Mouse (Mus musculus): ENCODE data around the gene Tuba3b. TPM values are rescaled to one million over a fixed set of nuclear protein-coding genes. Genes with fewer than 3 reads are reported as not detected.

Tuba3b gene
- polyA plus RNA-seq, 1 experiment: 0.06 TPM

DNA sequence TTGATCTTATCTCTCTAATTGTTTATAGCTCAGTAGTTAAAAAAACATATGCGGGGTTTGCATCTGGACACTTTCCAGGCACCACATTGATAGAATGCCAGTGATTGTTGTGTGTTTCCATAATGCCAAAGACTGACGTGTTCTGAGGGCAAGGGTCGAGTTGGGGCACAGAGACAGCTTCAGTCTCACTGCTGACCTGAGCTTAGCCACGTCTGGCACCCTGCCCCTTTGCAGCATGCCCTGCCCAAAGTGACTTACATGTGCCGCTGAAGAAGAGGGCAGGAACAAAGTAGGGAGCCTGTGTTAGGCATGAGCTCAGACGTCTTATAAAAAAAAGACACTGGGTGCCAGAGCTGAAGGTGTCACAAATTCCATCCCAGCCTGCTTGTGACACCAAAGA lies 14.7 kb downstream of the Tuba3b start:
- no peaks in the 10 kb centered on the region for H3K79me3 ChIP-seq (ENCODE audit: low read depth)
- H3K4me3 ChIP-seq (ENCODE audit: insufficient read depth, poor library complexity, severe bottlenecking): no peak overlapping the region
- no peaks in the 10 kb centered on the region for H3K36me3 ChIP-seq (ENCODE audit: control insufficient read depth, insufficient read depth)
- TF ChIP-seq MYOD1 (IDR thresholded peaks at IDR 0.05; ENCODE audit: control insufficient read depth, insufficient read length, low read depth) (no peak), MAX (IDR thresholded peaks at IDR 0.05) (no peak), CEBPB (IDR thresholded peaks at IDR 0.05; ENCODE audit: low read depth) (no peak), MYOG (IDR thresholded peaks at IDR 0.05; ENCODE audit: control insufficient read depth, extremely low read depth, insufficient read length) (no peak), CTCF (IDR thresholded peaks at IDR 0.05; ENCODE audit: control insufficient read depth, insufficient read depth, insufficient read length) (no peak), USF1 (IDR thresholded peaks at IDR 0.05; ENCODE audit: low read depth) (no peak), FOSL1 (IDR thresholded peaks at IDR 0.05; ENCODE audit: insufficient read depth, low read length, poor library complexity, severe bottlenecking) (no peak)
- no peak overlapping the region for H3ac ChIP-seq (ENCODE audit: control insufficient read depth, insufficient read length, low read depth)
- H3K79me2 ChIP-seq (ENCODE audit: control insufficient read depth, insufficient read depth): no peaks in the 10 kb centered on the region
- no peaks in the 10 kb centered on the region for H3K27me3 ChIP-seq (ENCODE audit: control insufficient read depth, insufficient read depth, insufficient read length)

DNA sequence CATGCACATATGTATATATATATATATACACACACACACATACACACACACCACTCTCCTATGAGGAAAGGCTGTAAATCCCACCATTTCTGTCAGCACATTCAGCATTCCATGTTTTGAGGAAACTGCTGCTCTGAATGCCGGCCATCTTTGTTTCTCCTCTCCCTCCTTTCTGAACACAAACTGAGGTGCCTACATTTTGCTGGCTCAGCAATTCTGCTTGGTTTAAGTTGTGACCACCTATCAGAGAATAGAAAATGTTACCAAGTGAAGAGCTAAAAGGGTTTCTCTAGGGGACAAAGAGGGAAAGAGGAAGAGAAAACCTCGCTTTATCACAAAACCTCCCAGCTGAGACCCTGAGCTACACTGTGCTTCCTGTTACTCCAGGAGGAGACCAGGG lies 18.9 kb downstream of the Tuba3b start:
- Histone ChIP-seq H3K79me2 (ENCODE audit: control insufficient read depth, insufficient read depth) (no peaks in the 10 kb centered on the region), H3K27me3 (ENCODE audit: control insufficient read depth, insufficient read depth, insufficient read length) (no peaks in the 10 kb centered on the region), H3K36me3 (ENCODE audit: control insufficient read depth, insufficient read depth) (no peaks in the 10 kb centered on the region), H3K79me3 (ENCODE audit: low read depth) (no peaks in the 10 kb centered on the region), H3ac (ENCODE audit: control insufficient read depth, insufficient read length, low read depth) (no peak overlapping the region), H3K4me3 (ENCODE audit: insufficient read depth, poor library complexity, severe bottlenecking) (no peak overlapping the region)
- TF ChIP-seq USF1 (IDR thresholded peaks at IDR 0.05; ENCODE audit: low read depth) (no peak), MYOG (IDR thresholded peaks at IDR 0.05; ENCODE audit: control insufficient read depth, extremely low read depth, insufficient read length) (no peak), MYOD1 (IDR thresholded peaks at IDR 0.05; ENCODE audit: control insufficient read depth, insufficient read length, low read depth) (no peak), CEBPB (IDR thresholded peaks at IDR 0.05; ENCODE audit: low read depth) (no peak), FOSL1 (IDR thresholded peaks at IDR 0.05; ENCODE audit: insufficient read depth, low read length, poor library complexity, severe bottlenecking) (no peak), CTCF (IDR thresholded peaks at IDR 0.05; ENCODE audit: control insufficient read depth, insufficient read depth, insufficient read length) (no peak), MAX (IDR thresholded peaks at IDR 0.05) (no peak)

DNA sequence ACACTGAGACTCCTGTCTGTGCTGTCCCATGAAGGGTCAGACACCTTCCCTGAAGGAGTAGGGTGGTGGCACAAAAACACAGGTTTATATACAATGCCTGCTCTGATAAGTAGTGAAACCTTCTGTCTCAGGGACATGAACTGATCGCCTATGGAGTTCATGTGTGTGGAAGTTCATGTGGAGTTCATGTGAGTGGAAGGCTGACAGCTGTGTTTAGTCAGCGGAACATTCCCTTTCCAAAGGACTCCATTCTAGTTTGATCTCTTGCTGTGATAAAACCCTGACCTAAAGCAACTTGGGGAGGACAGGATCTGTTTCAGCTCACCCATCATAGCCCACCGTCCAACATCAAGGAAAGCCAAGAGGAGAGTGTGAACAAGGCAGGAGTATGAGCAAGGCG lies 21.1 kb downstream of the Tuba3b start:
- no peaks in the 10 kb centered on the region for H3K27me3 ChIP-seq (ENCODE audit: control insufficient read depth, insufficient read depth, insufficient read length)
- H3K79me3 ChIP-seq (ENCODE audit: low read depth): no peaks in the 10 kb centered on the region
- H3ac ChIP-seq (ENCODE audit: control insufficient read depth, insufficient read length, low read depth): no peak overlapping the region
- H3K79me2 ChIP-seq (ENCODE audit: control insufficient read depth, insufficient read depth): no peaks in the 10 kb centered on the region
- TF ChIP-seq CEBPB (IDR thresholded peaks at IDR 0.05; ENCODE audit: low read depth) (no peak), USF1 (IDR thresholded peaks at IDR 0.05; ENCODE audit: low read depth) (no peak), MYOG (IDR thresholded peaks at IDR 0.05; ENCODE audit: control insufficient read depth, extremely low read depth, insufficient read length) (no peak), CTCF (IDR thresholded peaks at IDR 0.05; ENCODE audit: control insufficient read depth, insufficient read depth, insufficient read length) (no peak), MYOD1 (IDR thresholded peaks at IDR 0.05; ENCODE audit: control insufficient read depth, insufficient read length, low read depth) (no peak), FOSL1 (IDR thresholded peaks at IDR 0.05; ENCODE audit: insufficient read depth, low read length, poor library complexity, severe bottlenecking) (no peak), MAX (IDR thresholded peaks at IDR 0.05) (no peak)
- no peak overlapping the region for H3K4me3 ChIP-seq (ENCODE audit: insufficient read depth, poor library complexity, severe bottlenecking)
- H3K36me3 ChIP-seq (ENCODE audit: control insufficient read depth, insufficient read depth): no peaks in the 10 kb centered on the region

DNA sequence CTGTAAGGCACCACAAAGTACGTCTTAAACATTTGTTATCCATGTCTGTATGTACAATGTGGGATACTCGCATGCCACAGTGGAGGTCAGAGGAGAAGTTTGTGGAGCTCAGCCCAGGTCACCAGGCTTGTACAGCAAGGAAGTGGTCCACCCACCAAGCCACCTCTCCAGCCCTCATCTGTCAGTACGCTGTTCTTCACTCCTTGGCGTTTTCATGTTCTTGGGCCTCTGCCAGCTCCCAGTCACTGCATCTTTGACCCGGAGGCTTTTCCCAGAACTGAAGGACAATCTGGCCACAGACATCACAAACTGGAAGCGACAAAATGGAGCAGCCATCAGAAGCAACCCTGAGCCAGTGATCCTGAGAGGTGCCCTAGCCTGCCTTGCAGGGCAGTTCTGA lies 22.7 kb downstream of the Tuba3b start:
- no peak overlapping the region for H3K4me3 ChIP-seq (ENCODE audit: insufficient read depth, poor library complexity, severe bottlenecking)
- no peak overlapping the region for H3ac ChIP-seq (ENCODE audit: control insufficient read depth, insufficient read length, low read depth)
- TF ChIP-seq MYOD1 (IDR thresholded peaks at IDR 0.05; ENCODE audit: control insufficient read depth, insufficient read length, low read depth) (no peak), CTCF (IDR thresholded peaks at IDR 0.05; ENCODE audit: control insufficient read depth, insufficient read depth, insufficient read length) (no peak), MYOG (IDR thresholded peaks at IDR 0.05; ENCODE audit: control insufficient read depth, extremely low read depth, insufficient read length) (no peak), CEBPB (IDR thresholded peaks at IDR 0.05; ENCODE audit: low read depth) (no peak), USF1 (IDR thresholded peaks at IDR 0.05; ENCODE audit: low read depth) (no peak), FOSL1 (IDR thresholded peaks at IDR 0.05; ENCODE audit: insufficient read depth, low read length, poor library complexity, severe bottlenecking) (no peak), MAX (IDR thresholded peaks at IDR 0.05) (no peak)
- H3K79me3 ChIP-seq (ENCODE audit: low read depth): no peaks in the 10 kb centered on the region
- no peaks in the 10 kb centered on the region for H3K79me2 ChIP-seq (ENCODE audit: control insufficient read depth, insufficient read depth)
- no peaks in the 10 kb centered on the region for H3K36me3 ChIP-seq (ENCODE audit: control insufficient read depth, insufficient read depth)
- H3K27me3 ChIP-seq (ENCODE audit: control insufficient read depth, insufficient read depth, insufficient read length): no peaks in the 10 kb centered on the region

DNA sequence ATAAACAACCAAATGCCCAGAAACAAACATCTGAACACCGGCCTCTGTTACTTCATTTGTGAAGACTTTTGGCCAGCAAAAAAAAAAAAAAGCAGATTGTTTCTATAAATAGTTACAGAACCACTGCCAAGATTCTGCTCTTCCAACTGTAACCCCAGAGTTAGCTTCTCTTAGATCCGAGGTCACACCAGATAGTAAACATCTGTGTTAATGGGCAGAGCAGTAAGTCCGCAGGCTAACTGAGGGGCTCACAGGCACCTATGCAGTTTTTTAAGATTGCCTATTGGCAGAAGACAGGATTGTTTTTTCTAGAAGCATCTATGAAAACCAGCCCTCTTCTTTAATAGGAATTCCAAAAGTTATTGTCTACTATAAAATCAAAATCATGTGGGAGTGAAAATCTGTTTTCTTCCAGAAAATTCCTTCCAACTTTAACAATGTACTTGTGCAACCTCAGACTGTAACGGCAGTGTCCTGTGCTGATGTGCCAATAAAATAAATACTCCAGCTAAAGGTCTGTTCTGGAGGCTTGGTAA lies 25.5 kb downstream of the Tuba3b start:
- no peaks in the 10 kb centered on the region for H3K27me3 ChIP-seq (ENCODE audit: control insufficient read depth, insufficient read depth, insufficient read length)
- no peak overlapping the region for H3ac ChIP-seq (ENCODE audit: control insufficient read depth, insufficient read length, low read depth)
- H3K36me3 ChIP-seq (ENCODE audit: control insufficient read depth, insufficient read depth): no peaks in the 10 kb centered on the region
- no peak overlapping the region for H3K4me3 ChIP-seq (ENCODE audit: insufficient read depth, poor library complexity, severe bottlenecking)
- no peaks in the 10 kb centered on the region for H3K79me3 ChIP-seq (ENCODE audit: low read depth)
- no peak for TF ChIP-seq FOSL1 (IDR thresholded peaks at IDR 0.05; ENCODE audit: insufficient read depth, low read length, poor library complexity, severe bottlenecking)
- TF ChIP-seq CTCF (IDR thresholded peaks at IDR 0.05; ENCODE audit: control insufficient read depth, insufficient read depth, insufficient read length): no peak
- TF ChIP-seq MYOD1 (IDR thresholded peaks at IDR 0.05; ENCODE audit: control insufficient read depth, insufficient read length, low read depth): no peak
- TF ChIP-seq MAX (IDR thresholded peaks at IDR 0.05): no peak
- TF ChIP-seq CEBPB (IDR thresholded peaks at IDR 0.05; ENCODE audit: low read depth): no peak
- TF ChIP-seq USF1 (IDR thresholded peaks at IDR 0.05; ENCODE audit: low read depth): no peak
- TF ChIP-seq MYOG (IDR thresholded peaks at IDR 0.05; ENCODE audit: control insufficient read depth, extremely low read depth, insufficient read length): no peak
- H3K79me2 ChIP-seq (ENCODE audit: control insufficient read depth, insufficient read depth): no peaks in the 10 kb centered on the region

Measured in C2C12 (cell line).